Mouse (Mus musculus) ES-Bruce4 (cell line): ENCODE measurements around the gene Crebzf. TPM values are rescaled to one million over a fixed set of nuclear protein-coding genes. Genes with fewer than 3 reads are reported as not detected.

Experiments used
- H3K27ac ChIP-seq: 2 replicates; pipeline ENCODE4 v1.5.1; 2012; ENCODE audit warnings: low read length, inconsistent platforms; ENCODE audit not compliant: insufficient read depth
- H3K27me3 ChIP-seq: 2 replicates; pipeline ENCODE4 v1.6.1; 2012; ENCODE audit warnings: mild to moderate bottlenecking, low read length, inconsistent platforms; ENCODE audit not compliant: control insufficient read depth, poor library complexity, insufficient read depth, severe bottlenecking
- H3K36me3 ChIP-seq: 2 replicates; pipeline ENCODE4 v1.6.1; 2012; ENCODE audit warnings: inconsistent platforms, mild to moderate bottlenecking, low read length, moderate library complexity; ENCODE audit not compliant: control insufficient read depth, poor library complexity, insufficient read depth, severe bottlenecking
- H3K4me1 ChIP-seq: one replicate; pipeline ENCODE4 v1.8.1; 2011; ENCODE audit warnings: low read length; ENCODE audit not compliant: control insufficient read depth, insufficient read depth
- H3K4me3 ChIP-seq: 2 replicates; pipeline ENCODE4 v1.5.1; 2011; ENCODE audit warnings: low read depth, mild to moderate bottlenecking, low read length
- H3K9ac ChIP-seq: 2 replicates; pipeline ENCODE4 v1.6.1; 2012; ENCODE audit warnings: low read depth, mild to moderate bottlenecking, inconsistent platforms; ENCODE audit not compliant: poor library complexity, severe bottlenecking
- H3K9me3 ChIP-seq: replicated peaks from 2 replicates; pipeline ENCODE4 v1.6.1; 2012; ENCODE audit warnings: mild to moderate bottlenecking, low read length, inconsistent platforms; ENCODE audit not compliant: control insufficient read depth, poor library complexity, insufficient read depth, severe bottlenecking
- CTCF ChIP-seq: IDR thresholded peaks from one replicate; pipeline ENCODE4 v1.8.1; 2011; ENCODE audit warnings: low read depth, low read length
- EP300 ChIP-seq: IDR thresholded peaks from 2 replicates; pipeline ENCODE4 v1.6.1; 2011; ENCODE audit warnings: low read depth, low read length; ENCODE audit not compliant: insufficient read depth
- POLR2A ChIP-seq: IDR thresholded peaks from one replicate; pipeline ENCODE4 v1.8.1; 2011; ENCODE audit warnings: low read length; ENCODE audit not compliant: insufficient read depth
- polyA plus RNA-seq: library from polyadenylated mRNA; stranded (reverse); fragments of >200 nt; gene quantifications from 2 replicates; pipeline ENCODE4 v1.2.4, GENCODE M21; 2011; ENCODE audit warnings: low read depth; ENCODE audit not compliant: missing spikeins, insufficient read depth, insufficient read length

Crebzf gene
- polyA plus RNA-seq, 1 experiment, result 55.8 TPM

- Histone ChIP-seq H3K27ac (no peak overlapping the region), H3K27me3 (no peaks in the 10 kb centered on the region), H3K4me1 (no peaks in the 10 kb centered on the region), H3K4me3 (no peak overlapping the region), H3K9ac (no peak overlapping the region), H3K9me3 (no peaks in the 10 kb centered on the region), H3K36me3 (no peaks in the 10 kb centered on the region)
- no peak for TF ChIP-seq CTCF
- TF ChIP-seq POLR2A, result no peak
- TF ChIP-seq EP300, result no peak
Measured at GRCm38 (mm10) chr7:90432221-90432620, 10.3 kb upstream of the Crebzf start.

GRCm38 (mm10) chr7:90440044-90440443 lies 2.5 kb upstream of the Crebzf start:
- Histone ChIP-seq H3K36me3 (peaks cover 10% of the 10 kb centered on the region), H3K27me3 (no peaks in the 10 kb centered on the region), H3K4me3 (no peak overlapping the region), H3K27ac (no peak overlapping the region), H3K9me3 (no peaks in the 10 kb centered on the region), H3K9ac (no peak overlapping the region), H3K4me1 (no peaks in the 10 kb centered on the region)
- no peak for TF ChIP-seq EP300
- no peak for TF ChIP-seq POLR2A
- TF ChIP-seq CTCF, result no peak

GRCm38 (mm10) chr7:90442070-90442469 lies 459 bp upstream of the Crebzf start:
- no peaks in the 10 kb centered on the region for H3K9me3 ChIP-seq
- H3K27me3 ChIP-seq, result no peaks in the 10 kb centered on the region
- TF ChIP-seq POLR2A (no peak), CTCF (no peak), EP300 (no peak)
- no peaks in the 10 kb centered on the region for H3K4me1 ChIP-seq
- H3K9ac ChIP-seq, result peak overlapping the region; percentile 55; the same call in 1 of the 2 replicates
- H3K36me3 ChIP-seq, result peaks cover 19% of the 10 kb centered on the region
- no peak overlapping the region for H3K4me3 ChIP-seq
- H3K27ac ChIP-seq, result no peak overlapping the region

GRCm38 (mm10) chr7:90443101-90444091 lies 867 bp downstream of the Crebzf start:
- peak overlapping the region; percentile 96 for H3K9ac ChIP-seq
- H3K27ac ChIP-seq, result no peak overlapping the region
- no peaks in the 10 kb centered on the region for H3K4me1 ChIP-seq
- H3K9me3 ChIP-seq, result no peaks in the 10 kb centered on the region
- H3K4me3 ChIP-seq, result peak overlapping the region; percentile 93
- TF ChIP-seq POLR2A (no peak), CTCF (no peak), EP300 (no peak)
- H3K36me3 ChIP-seq, result peaks cover 29% of the 10 kb centered on the region
- no peaks in the 10 kb centered on the region for H3K27me3 ChIP-seq

- Histone ChIP-seq H3K9me3 (no peaks in the 10 kb centered on the region), H3K36me3 (peaks cover 31% of the 10 kb centered on the region), H3K4me3 (peak overlapping the region; percentile 93), H3K9ac (peak overlapping the region; percentile 96), H3K27me3 (no peaks in the 10 kb centered on the region), H3K27ac (no peak overlapping the region), H3K4me1 (no peaks in the 10 kb centered on the region)
- no peak for TF ChIP-seq EP300
- no peak for TF ChIP-seq CTCF
- no peak for TF ChIP-seq POLR2A
Measured at GRCm38 (mm10) chr7:90444206-90444605, 1.7 kb downstream of the Crebzf start.

- H3K27me3 ChIP-seq, result no peaks in the 10 kb centered on the region
- H3K9ac ChIP-seq, result peak overlapping the region; percentile 76
- no peak overlapping the region; the same call in none of the 2 replicates for H3K4me3 ChIP-seq
- no peak for TF ChIP-seq EP300
- no peak for TF ChIP-seq POLR2A
- TF ChIP-seq CTCF, result no peak
- no peaks in the 10 kb centered on the region for H3K4me1 ChIP-seq
- H3K9me3 ChIP-seq, result no peaks in the 10 kb centered on the region
- H3K27ac ChIP-seq, result no peak overlapping the region
- peaks cover 10% of the 10 kb centered on the region for H3K36me3 ChIP-seq
Measured at GRCm38 (mm10) chr7:90456149-90456844, 13.8 kb downstream of the Crebzf start.
